Mouse (Mus musculus) kidney, embryonic 16.5 days (tissue): ENCODE measurements around the gene Vmn1r59. TPM values are rescaled to one million over a fixed set of nuclear protein-coding genes. Genes with fewer than 3 reads are reported as not detected.
"Not testable (repeated sequence)": the region's sequence is repeated elsewhere in the genome, so short reads cannot be mapped to it uniquely, and the experiment has no call there.

Source experiments
- ATAC-seq: fragments of 200-750 bp; cut with Nextera tagmentation; 2 replicates; pipeline ENCODE4 v1.8.0; 2017; ENCODE audit warnings: moderate TSS enrichment; ENCODE audit not compliant: low FRiP score, low TSS enrichment
- H3K27ac ChIP-seq: fragments of 300-500 bp; sonication (generic); 2 replicates; pipeline ENCODE4 v1.5.1; 2014; ENCODE audit warnings: low read length
- H3K27me3 ChIP-seq: fragments of 300-500 bp; sonication (generic); 2 replicates; pipeline ENCODE4 v1.6.1; 2014; ENCODE audit warnings: low read length, control low read depth, mixed read lengths; ENCODE audit not compliant: insufficient read depth
- H3K36me3 ChIP-seq: fragments of 300-500 bp; sonication (generic); 2 replicates; pipeline ENCODE4 v1.6.1; 2014; ENCODE audit warnings: low read length, control low read depth, mixed read lengths; ENCODE audit not compliant: insufficient read depth
- H3K4me1 ChIP-seq: fragments of 300-500 bp; sonication (generic); 2 replicates; pipeline ENCODE4 v1.6.1; 2014; ENCODE audit warnings: low read length, control low read depth, mixed read lengths; ENCODE audit not compliant: insufficient read depth
- H3K4me2 ChIP-seq: fragments of 300-500 bp; sonication (generic); replicated peaks from 2 replicates; pipeline ENCODE4 v1.6.1; 2014; ENCODE audit warnings: low read depth, low read length
- H3K4me3 ChIP-seq: fragments of 300-500 bp; sonication (generic); 2 replicates; pipeline ENCODE4 v1.5.1; 2014; ENCODE audit warnings: mild to moderate bottlenecking, low read length
- H3K9ac ChIP-seq: fragments of 300-500 bp; sonication (generic); replicated peaks from 2 replicates; pipeline ENCODE4 v1.6.1; 2014; ENCODE audit warnings: low read length
- H3K9me3 ChIP-seq: fragments of 300-500 bp; sonication (generic); 2 replicates; pipeline ENCODE4 v1.6.1; 2016; ENCODE audit warnings: low read length, control low read depth
- whole genome bisulfite sequencing: fragments of 180-500 bp; shearing (Covaris S2); extraction: QIAGEN DNeasy Blood & Tissue Kit; methylation state at CpG from one replicate; pipeline ENCODE4 v1.1.7; 2014; 5-methylcytosine and 5-hydroxymethylcytosine counted together
- polyA plus RNA-seq: library from polyadenylated mRNA; unstranded; fragments of >200 nt; fragmentation: Nextera tagmentation; extraction: Ambion mirVana; gene quantifications from 2 replicates; pipeline ENCODE4 v1.2.1, GENCODE M21; 2015

Vmn1r59 gene
- polyA plus RNA-seq: not detected in 2 replicates

- no peak for ATAC-seq
- Histone ChIP-seq H3K4me1 (no peaks in the 10 kb centered on the region), H3K4me3 (no peak within 1 kb of the TSS), H3K27me3 (no peaks in the 10 kb centered on the region), H3K27ac (no peak within 1 kb of the TSS), H3K9ac (no peak within 1 kb of the TSS), H3K36me3 (no peaks in the 10 kb centered on the region), H3K9me3 (peaks cover 13% of the 10 kb centered on the region), H3K4me2 (no peak within 1 kb of the TSS)
Measured at GRCm38 (mm10) chr7:5456674-5457073, at the start of gene Vmn1r59. Gene Vmn1r59 (minus strand): TSS chr7:5456774.

- H3K4me3 ChIP-seq, ATAC-seq, H3K9ac ChIP-seq, H3K27me3 ChIP-seq, H3K9me3 ChIP-seq, H3K27ac ChIP-seq, H3K36me3 ChIP-seq, H3K4me2 ChIP-seq, H3K4me1 ChIP-seq: not testable (repeated sequence)
Measured at GRCm38 (mm10) chr7:5493856-5494255, 37.3 kb upstream of the Vmn1r59 start, which contains the start of gene Vmn2r28. Gene Vmn2r28 (minus strand): TSS chr7:5493956.

GRCm38 (mm10) chr7:5454011-5454410 lies 2.6 kb downstream of the Vmn1r59 start:
- not testable (repeated sequence) for H3K4me1 ChIP-seq, H3K27ac ChIP-seq, H3K36me3 ChIP-seq, H3K4me2 ChIP-seq, ATAC-seq, H3K27me3 ChIP-seq, H3K9ac ChIP-seq, H3K4me3 ChIP-seq
- peaks cover 13% of the 10 kb centered on the region for H3K9me3 ChIP-seq
- WGBS: 77% methylated on average over 3 of the region's 3 CpGs

GRCm38 (mm10) chr7:5448627-5449026 lies 7.9 kb downstream of the Vmn1r59 start:
- Histone ChIP-seq H3K9ac (no peak overlapping the region), H3K36me3 (no peaks in the 10 kb centered on the region), H3K9me3 (peaks cover 4% of the 10 kb centered on the region), H3K4me2 (no peak overlapping the region), H3K27ac (no peak overlapping the region), H3K27me3 (no peaks in the 10 kb centered on the region), H3K4me3 (no peak overlapping the region), H3K4me1 (no peaks in the 10 kb centered on the region)
- no peak for ATAC-seq

GRCm38 (mm10) chr7:5413296-5413695 lies 43.3 kb downstream of the Vmn1r59 start, which contains the start of gene Vmn1r58:
Gene Vmn1r58 (minus strand): TSS chr7:5413396.
- H3K4me1 ChIP-seq, H3K9ac ChIP-seq, H3K36me3 ChIP-seq, ATAC-seq, H3K27ac ChIP-seq, H3K4me2 ChIP-seq, H3K27me3 ChIP-seq, H3K4me3 ChIP-seq, H3K9me3 ChIP-seq: not testable (repeated sequence)

GRCm38 (mm10) chr7:5406201-5406600 lies 50.4 kb downstream of the Vmn1r59 start:
- Histone ChIP-seq H3K4me3 (no peak overlapping the region), H3K4me1 (no peaks in the 10 kb centered on the region), H3K27ac (no peak overlapping the region), H3K4me2 (no peak overlapping the region), H3K36me3 (no peaks in the 10 kb centered on the region), H3K9ac (no peak overlapping the region), H3K27me3 (no peaks in the 10 kb centered on the region), H3K9me3 (peaks cover 9% of the 10 kb centered on the region; the same call in 1 of the 2 replicates)
- no peak for ATAC-seq
- WGBS: 40% methylated on average over 2 of the region's 2 CpGs

Other genes with a start within 250 kb of the Vmn1r59 start
- gene Vmn1r57, start 238.3 kb downstream of the Vmn1r59 start, polyA plus RNA-seq: not detected in 2 replicates
- gene Gm5065, start 106.2 kb downstream of the Vmn1r59 start, polyA plus RNA-seq: not detected in 2 replicates
- gene Nlrp2, start 105.7 kb downstream of the Vmn1r59 start, polyA plus RNA-seq: not detected in 2 replicates
- gene Vmn1r58, start 43.4 kb downstream of the Vmn1r59 start, polyA plus RNA-seq: not detected in 2 replicates
- not detected in 2 replicates for gene Vmn2r28, start 37.2 kb upstream of the Vmn1r59 start, polyA plus RNA-seq
- gene Vmn1r60, start 90.5 kb upstream of the Vmn1r59 start, polyA plus RNA-seq: not detected in 2 replicates
- not detected in 2 replicates for gene Vmn1r61, start 156.5 kb upstream of the Vmn1r59 start, polyA plus RNA-seq
- not detected in 2 replicates for gene Vmn1r62, start 216.9 kb upstream of the Vmn1r59 start, polyA plus RNA-seq